Mouse (Mus musculus): ENCODE data around the gene Dph6.

Gene Dph6

DNA sequence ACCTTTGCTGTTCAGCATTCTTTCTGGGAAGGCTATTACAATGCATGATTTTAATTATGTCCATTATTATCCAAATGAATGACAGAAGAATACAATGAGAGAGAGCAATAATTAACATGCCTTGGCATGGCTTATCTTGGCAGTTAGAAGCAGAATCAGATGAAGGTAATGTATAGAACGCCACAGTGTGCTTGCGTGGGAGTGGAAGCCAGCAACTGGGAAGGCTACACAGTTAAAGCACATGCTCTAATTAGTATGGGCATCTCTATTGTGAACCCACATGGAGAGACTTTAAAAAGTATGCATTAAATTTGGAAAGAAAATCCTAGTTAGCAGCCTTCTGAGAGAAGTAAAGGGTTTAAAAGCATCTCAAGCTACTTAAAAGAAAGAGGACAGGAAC is 112.4 kb downstream of the Dph6 start:
- in situ Hi-C loops (cut with MboI, MseI), result no loop called here

DNA sequence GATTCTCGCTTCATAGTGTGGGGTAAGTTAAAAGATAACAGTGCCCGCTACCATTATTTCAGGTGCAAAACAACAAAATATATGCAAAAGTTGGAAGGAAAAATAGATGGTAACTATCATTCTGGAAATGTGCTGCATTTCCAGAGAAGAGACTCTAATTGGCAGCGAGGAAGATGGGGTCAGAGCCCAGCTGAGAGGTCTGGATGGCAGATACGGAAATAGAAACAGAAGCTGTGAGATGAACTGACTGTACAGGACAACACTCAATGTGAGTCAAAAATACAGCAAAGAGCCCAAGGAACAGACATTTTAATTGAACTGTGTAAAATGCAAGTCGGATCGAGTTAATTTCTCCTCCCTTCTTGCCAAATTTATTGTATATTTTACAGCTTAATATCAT is 114.3 kb downstream of the Dph6 start:
- in situ Hi-C loops (cut with MboI, MseI), result no loop called here

DNA sequence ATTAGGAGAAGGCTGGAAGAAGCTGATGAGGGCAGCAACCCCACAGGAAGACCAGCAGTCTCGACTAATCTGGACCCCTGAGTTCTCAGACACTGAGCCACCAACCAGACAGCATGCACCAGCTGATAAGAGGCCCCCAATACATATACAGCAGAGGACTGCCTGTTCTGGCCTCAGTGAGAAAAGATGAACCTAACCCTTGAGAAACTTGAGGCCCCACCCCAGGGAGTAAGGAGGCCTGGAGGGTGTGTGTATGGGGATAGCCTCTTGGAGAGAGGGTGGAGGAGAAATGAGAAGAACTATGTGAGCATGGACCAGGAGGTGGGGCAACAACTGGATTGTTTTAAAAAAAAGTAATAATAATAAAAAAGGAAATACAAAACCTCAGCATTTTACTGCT is 118.7 kb downstream of the Dph6 start:
- in situ Hi-C loops (cut with MboI, MseI), result no loop called here

DNA sequence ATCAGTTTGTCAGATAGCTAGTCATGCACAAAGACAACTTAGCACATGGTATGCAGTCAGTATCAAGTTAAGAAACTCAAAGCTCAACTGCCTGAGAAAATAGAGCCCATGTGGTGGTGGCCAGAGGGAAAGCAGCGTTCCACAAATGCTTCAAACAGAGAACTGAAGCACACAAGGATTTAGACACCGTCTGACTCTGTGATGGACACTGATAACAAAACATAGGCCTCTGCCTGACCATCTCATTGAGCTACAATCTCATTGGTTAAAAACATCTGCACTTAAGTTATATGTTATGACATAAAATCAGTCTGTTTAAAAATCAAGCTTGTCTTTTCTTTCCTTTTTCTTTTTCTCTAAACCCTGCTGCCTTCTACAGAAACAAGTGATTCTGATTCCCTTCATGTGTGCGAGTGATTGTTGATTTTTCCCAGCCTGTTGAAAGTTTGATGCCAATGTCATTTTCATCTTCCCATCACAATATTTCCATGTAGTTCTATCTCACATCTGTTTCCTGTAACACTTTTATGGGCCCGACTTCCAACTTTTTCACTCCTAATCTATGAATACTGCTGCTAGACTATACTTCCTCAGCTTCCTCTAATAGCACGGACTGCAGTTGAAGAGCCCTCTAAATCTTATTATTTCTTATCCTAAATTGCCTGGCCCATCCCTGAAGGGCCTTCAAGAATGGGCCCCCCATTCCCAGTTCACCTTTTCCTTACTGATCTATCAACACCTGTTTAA is 123.6 kb downstream of the Dph6 start:
- in situ Hi-C loops (cut with MboI, MseI), result no loop called here

DNA sequence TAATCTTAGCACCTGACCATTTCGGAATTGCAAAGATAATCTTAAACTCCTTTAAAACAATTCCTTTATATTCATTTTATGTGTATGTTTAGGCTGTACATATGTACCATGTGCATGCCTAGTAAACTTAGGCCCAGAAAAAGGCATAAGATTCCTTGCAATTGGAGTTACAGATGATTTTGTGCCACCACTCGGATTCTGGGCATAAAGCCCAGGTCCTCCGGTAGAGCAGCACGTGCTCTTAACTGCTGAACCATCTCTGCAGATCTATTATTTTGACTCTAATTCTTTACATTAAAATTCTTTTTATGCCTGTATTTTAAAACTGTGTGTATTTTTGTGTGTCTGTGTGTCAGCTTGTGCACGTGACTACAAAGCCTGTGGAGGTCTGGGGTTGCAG is 134.3 kb downstream of the Dph6 start:
- in situ Hi-C loops (cut with MboI, MseI), result no loop called here

DNA sequence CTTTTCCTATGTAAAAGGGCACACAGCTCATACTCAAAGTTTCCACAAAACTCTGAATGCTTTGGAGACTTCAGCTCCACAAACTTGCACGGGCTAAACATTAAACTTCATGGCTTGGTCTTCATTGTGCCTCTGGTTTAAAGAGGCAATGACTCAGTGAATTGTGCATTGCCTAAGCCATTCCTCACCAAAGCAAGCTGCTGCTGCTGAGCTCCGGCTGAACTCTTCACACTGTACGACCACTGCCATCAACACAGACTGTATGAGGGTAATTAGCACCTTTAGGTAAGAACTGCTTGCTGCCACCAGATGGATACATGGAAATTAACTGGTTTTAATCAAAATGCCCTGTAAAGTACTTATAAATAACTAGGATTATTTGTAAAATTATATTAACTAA is 134.9 kb downstream of the Dph6 start:
- in situ Hi-C loops (cut with MboI, MseI), result no loop called here

DNA sequence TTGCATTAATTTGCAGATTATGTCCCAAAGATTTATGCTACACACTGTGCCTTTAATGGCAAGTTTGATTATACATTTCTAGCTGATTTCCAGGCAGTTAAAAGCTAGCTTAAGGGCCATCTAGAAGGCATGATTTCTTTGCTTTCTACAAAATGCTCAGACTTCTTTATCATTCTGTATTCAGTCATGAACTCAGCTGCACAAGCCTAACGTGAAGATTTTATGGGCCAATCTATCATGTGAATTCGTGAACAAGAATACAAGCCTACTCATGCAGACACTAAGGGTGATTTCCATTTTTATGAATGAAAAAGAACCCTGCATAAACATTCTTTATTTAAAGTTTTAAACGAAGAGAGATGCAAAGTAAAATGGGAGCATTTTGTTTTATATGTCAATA is 162.4 kb downstream of the Dph6 start:
- in situ Hi-C loops (cut with MboI, MseI), result no loop called here

DNA sequence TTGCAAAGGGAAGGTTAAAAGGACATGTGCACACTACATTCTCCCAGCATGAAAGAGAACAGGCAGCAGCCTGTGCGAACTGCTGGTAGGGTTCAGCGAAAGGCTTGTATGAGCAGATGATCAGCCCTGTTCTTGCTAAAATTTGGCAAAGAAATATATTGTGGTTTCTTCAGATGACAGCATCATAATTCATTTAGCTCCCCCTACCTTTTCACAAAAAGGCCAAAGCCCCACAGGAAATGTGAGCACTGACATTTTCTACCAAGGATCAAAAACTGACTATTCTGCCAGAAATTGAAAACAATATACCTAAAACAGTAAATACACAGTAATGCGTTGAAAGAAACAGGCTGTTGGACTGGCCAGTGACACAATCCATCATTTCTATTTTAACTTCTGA is 162.9 kb downstream of the Dph6 start:
- in situ Hi-C loops (cut with MboI, MseI), result no loop called here

DNA sequence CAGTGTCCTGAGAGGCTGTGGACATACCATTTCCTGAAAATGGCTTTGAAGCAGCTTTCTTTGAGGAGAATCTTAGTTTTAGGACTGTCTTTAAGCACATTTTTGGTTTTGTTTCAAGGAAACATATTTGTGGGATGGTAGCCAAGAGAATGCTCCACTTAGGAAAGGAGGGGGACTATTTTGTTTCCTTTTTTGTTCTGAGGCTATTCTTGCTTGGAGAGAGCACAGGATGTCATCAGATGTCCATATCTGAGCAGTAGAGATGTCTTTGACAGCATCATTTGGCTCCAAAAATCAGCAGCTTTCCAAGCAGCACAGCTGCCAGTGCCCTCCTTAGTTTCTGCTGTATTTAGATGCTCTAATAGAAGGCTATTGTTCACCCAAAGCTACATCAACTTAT is 167.8 kb downstream of the Dph6 start:
- in situ Hi-C loops (cut with MboI, MseI), result no loop called here

All from T-helper 1 cell (primary cell).